Mouse (Mus musculus) brain, embryonic 18.5 days (tissue): ENCODE data around the gene Bub1b.
"Not testable (repeated sequence)": the region's sequence is repeated elsewhere in the genome, so short reads cannot be mapped to it uniquely, and the experiment has no call there.

Experiments
- DNase-seq: peaks from one replicate; pipeline ENCODE4 v3.0.0-alpha.2; 2012; ENCODE audit warnings: low read depth, low spot score

The Bub1b gene

DNA sequence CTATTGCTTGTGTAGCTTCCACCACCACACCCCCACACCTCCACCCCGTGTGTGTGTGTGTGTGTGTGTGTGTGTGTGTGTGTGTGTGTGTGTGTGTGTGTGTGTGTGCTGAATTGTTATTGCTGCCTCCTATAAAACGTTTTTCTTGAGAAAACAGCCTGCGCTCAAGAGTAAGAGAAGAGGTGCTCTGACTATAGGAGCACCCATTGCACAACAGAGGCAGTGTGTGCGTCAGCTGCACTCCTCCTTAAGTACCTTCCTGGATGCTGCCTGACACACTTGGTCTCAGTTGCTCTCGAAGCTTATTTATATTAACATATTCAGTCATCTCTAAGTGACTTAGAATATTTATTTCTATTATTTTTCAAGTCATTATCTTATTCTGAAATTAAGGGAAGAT, 20.0 kb downstream of the Bub1b start:
- no peak for DNase-seq

DNA sequence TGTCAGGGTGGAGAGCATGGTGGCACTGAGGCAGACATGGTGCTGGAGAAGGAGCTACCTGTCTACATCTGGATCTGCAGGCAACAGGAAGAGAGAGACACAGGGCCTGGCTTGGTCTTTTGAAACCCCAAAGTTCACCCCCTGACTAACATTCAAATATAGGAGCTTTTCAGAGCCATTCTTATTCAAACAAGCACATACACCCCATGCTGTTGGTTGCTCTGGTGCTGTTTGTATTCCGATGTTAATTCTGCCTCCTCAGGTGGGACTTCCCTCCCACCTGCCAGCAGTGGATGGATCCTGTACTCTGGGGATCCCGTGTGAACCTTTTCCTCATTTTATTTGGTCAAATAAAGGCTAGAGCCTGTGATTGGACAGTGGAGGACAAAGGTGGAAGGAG, 22.1 kb downstream of the Bub1b start:
- no peak for DNase-seq

DNA sequence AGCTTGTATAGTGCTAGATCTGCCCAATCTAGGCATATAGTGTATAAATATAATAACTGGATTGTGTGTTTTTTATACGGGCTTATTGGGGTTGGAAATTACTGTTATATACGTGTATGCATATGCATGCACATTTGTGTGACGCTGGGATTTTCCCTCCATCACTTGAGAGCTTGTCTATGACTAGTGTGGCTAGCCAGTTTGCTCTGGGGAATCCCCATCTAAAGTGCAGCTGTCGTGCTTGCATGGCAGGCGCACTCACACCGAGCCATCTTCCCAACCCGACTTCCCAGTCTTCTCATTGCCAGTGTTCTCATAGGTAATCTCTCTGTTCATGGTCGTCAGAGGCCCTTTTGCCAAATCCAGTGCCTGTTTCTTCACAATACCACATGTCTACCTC, 22.6 kb downstream of the Bub1b start:
- DNase-seq: no peak

DNA sequence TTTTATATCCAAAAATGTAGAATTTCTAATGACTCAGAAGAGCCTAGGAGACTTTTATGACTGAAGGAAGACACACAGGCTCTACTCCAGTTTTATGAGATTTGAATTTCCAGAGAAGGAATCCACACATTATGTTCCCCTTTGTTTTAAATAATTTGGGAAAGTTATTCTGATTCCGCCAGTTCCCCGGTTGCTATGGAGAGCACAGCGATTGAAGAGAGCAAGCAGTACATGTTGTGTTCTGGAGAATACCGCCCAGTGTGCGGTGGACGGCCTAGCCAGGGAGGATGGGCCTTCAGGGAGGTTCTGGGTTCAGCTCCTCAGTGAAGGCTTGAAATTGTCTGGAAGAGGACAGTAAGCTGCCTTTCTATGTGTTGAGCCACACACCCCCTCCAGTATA, 31.3 kb downstream of the Bub1b start:
- DNase-seq: no peak

DNA sequence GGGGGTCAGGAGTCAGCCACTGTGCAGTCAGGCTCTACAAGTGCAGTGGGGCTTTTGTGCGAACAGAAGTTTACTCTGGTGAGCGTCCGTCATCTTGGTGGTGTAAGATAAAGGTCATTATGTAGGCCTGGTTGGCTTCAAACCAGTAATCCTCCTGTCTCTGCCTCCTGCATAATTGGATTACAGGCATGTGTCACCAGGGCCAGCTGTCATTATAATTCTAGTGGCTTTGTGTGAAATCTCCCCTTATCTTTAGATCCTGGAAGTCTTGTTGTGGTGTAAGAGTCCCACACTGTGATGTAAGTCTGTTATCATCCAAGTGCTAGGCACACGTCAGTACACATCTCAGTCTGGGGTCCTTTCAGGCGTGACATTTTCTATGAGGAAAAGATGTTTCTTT, 35.4 kb downstream of the Bub1b start:
- DNase-seq: no peak

DNA sequence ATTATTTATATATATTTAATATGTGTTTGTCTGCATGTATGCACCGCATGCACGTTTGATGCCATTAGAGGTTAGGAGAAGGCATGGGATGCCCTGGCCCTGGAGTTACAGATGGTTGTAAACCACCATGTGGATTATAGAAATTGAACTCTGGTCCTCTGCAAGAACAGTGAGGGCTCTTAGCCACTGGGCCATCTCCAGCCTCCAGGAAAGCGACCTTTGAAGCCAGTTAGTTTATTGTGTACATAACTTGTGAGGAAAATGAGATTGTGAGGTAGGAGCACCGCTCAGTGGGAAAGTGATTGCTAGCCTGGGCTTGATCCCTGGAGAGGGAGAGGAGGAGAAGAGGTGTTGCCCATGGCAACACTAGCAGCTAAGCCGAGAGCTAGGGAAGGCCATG, 39.2 kb downstream of the Bub1b start:
- DNase-seq: no peak

DNA sequence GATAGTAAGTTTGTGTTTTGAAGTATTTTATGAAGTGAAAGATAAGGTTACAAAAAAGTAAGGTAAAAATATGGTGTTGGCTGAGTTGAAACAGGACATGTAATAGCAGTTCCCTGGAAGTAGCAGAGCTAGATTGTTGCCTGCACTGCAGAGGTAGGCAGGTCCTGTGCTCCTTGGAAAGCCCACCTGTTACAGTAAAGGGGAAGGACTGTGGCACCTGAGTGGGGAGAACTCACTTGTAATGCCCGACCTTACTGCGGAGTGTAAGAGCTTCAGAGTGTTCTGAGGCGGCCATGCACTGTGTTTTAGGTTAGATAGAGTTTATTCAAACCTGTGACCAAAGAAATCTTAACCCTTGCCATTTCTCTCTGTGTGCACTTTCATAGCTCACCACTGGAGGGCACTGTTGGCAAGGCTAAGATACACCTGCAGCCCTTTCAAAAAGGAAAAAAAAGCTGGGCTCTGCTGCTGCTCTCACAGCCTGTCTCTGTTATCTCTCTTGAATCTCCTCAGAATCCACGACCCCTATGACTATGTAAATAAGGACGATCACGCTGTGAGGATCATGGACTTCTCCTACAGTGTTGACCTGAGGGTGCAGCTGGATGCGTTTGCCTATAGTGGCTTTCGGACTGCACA, 40.0 kb downstream of the Bub1b start:
- DNase-seq: peak; percentile 45

DNA sequence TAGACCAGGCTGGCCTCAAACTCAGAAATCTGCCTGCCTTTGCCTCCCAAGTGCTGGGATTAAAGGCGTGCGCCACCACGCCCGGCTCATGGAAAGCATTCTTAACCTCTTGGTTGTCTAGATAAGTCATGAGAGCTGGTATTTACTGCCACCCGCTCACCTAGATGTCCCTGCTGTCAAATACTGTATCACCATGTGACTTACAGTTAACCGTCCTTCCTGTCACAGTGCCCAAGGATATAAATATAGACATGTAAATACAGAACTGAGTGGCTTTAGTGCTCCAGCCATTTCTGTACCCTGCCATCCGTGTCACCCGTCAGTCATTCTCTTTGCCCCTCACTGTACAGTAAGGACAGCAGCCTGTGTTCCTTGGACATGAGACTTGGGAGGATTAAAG, 40.7 kb downstream of the Bub1b start:
- DNase-seq: no peak

DNA sequence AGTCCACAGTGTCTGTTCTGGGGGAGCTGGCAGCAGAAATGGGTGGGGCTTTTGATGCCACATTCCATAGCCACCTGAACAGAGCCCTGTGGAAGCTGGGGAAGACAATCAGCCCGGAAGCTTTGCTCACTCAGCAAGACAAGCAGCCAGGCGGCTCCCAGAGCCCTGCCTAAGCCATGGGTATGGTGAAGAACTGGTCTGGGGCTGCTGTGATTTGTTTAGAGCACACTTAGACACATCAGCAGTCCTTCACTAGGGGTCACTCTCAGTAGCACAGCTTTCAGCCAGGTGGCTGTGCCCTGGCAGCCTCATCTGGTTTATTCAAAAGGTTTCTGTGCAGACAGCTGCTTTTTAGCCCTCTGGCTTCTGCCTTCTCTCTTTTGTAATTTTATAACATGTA, 43.1 kb downstream of the Bub1b start:
- DNase-seq: no peak

DNA sequence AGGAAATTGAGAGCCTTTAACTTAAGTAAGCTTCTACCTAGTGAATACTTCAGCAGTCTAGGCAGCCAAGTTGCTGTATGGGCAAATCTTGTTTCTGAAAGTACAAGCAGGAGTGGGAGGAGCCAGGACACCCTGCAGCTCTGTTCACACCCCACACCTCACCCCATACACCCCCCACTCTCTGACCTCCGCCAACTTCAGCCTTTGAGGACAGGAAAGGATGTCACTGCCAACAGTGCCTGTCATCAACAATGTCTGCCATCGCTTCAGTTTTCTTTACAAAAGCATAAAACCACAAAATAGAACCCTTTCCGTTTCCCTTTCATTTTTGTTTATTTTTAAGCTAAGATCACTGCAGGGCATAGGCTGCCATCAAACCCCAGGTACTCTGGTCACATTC, 44.4 kb downstream of the Bub1b start:
- DNase-seq: no peak

DNA sequence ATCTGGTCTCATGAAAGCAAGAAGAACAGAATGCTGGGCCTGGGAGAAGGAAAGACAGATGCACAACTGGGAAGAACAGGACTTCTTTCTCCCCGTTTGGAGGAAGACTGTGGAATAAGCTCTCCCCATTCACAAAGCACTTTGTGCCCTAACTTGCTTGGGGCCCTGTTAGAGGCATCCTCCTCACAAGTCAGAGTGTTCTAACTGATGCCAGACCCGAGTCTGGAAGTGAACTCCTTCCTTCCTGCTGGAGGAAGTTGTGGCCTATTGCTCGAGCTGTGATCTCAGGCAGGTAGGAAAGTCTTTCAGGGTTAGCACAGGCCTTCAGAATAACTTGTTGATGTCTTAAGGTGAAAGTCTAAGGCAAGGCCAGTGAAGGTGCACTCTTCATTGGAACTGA, 44.9 kb downstream of the Bub1b start:
- DNase-seq: no peak

DNA sequence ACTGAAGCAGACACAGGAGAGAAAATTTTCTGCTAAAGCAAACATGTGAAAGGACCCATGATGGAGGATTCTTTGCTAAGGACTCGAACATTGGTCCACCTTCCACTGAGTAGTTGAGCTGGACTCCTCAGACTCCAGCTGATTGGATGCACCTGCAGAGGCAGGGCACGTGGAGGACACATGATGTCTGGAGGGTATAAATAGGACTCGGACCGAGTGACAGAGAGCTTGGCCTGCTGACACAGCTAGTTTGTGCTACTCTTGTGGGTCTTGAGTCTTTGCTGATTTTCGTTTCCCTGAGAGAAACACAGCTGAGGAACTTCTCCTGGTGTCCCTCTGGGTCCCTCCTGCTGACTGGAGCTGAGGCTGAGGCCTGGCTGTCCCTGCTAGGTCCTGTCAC, 48.7 kb downstream of the Bub1b start:
- no peak for DNase-seq

DNA sequence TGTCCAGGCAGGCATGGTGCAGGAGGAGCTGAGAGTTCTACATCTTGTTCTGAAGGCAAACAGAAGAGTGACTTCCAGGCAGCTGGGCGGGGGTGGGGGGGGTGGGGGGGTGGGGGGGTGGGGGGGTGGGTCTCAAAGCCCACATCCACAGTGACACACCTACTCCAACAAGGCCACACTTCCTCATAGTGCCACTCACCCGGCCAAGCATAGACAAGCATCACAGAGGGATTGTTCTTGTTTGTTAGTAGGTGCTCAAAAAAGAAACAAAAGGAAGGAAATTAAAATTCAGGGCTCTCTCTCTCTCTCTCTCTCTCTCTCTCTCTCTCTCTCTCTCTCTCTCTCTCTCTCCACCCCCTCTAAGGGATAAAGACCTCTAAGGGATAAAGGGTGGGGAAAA, 52.7 kb downstream of the Bub1b start:
- DNase-seq: not testable (repeated sequence)

DNA sequence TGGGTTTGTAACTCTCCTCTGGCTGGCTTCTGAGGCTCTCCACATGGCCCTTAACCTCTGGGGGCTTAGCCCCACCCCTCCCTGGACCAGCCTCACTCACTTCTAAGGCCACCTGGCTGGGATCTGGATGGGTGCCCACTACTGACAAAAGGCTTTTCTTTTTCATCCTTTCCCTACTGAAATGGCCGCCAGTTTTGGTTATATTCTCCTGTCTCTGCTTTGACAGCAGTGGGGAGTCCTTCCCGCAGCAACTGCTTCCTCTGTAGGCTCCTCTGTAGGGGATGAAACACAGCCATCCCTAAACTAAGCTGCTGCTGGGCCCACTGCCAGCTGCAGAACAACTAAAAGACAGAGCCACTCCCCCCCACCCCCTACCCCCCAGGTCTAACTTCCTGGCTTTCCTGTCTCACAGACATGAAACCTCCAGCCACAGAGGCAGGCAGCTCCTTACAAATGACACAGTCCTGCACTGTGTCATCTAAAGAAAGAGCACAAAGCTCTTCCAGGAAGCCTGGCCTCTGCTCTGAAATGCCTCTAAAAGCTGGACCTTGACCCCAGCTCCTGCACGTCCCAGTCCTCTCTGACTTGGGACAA, 58.8 kb downstream of the Bub1b start:
- no peak for DNase-seq

DNA sequence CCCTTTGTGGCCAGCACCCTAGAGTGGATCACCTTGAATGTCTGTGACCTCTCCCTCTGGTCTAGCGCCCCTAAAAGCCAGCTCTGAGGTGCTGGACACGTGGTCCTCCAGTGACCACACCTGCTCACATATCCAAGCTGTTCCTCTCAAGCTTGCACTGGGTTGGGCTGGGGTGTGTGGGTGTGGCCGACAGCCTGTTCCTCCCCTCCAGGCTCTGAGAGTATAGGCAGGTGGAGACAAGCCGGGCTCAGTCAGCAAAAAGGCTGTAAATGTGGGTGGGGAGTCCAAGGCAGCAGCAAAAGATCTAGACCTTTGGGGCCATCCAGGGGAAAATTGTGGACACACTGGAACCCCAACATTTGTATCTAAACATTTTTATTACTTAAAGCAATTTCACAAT, 60.4 kb downstream of the Bub1b start:
- no peak for DNase-seq

DNA sequence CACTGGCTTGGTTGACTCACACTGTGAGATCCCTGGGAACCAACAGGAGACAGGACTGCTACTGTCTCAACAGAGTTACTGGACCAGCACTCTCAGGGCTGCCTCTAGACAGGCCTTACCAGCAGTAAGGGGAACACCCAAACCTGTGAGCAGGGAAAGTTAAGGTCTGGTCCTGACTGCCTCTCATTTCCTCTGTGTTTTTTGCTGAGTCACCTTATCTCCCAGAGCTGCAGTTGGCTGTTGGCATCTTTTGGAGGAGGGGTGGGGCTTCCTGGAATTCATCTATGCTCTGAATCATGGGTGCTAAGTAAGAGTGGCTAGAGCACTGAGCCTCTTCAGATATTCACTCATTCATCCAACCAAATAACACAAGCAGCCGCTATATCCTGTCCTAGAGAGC, 61.1 kb downstream of the Bub1b start:
- no peak for DNase-seq

DNA sequence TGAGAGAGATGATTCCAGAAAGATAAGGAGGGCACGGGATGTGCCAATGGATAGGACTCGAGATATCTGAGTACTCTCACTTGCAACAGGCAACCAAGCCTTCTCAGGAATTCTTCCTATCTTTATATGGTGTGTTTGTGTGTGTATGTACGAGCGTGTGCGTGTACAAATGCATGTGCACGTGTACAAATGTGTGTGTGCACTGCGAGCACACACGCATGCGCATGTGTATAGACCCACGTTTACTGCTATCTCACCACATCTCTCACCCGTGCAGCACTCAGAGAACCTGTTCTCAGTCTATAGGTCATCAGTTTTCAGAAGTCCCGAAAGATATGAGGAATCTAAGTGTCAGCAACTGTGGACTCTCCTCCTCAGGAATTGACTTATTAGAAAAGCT, 61.5 kb downstream of the Bub1b start:
- DNase-seq: no peak

DNA sequence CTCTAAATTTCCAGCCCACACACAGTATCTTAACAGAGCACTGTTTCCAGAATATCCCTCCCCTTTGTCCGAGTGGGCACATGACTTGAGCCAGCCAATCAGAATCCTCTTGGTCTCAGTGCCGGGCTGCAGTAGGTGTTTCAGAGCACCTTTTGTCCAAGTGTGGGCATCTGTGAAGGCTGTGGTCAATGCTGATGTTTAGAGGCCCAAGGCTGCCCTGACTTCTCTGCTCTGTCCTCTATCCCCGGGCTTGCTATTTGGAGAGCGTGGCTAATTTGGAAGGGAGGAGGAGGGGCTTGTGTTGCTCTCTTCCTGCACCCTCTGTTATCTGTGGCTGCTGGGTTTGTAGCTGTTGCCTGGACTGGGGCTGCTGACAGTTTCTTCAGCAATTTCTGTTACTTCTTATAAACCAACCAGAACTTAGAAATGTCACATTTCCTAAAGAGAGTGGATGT, 62.0 kb downstream of the Bub1b start:
- no peak for DNase-seq

DNA sequence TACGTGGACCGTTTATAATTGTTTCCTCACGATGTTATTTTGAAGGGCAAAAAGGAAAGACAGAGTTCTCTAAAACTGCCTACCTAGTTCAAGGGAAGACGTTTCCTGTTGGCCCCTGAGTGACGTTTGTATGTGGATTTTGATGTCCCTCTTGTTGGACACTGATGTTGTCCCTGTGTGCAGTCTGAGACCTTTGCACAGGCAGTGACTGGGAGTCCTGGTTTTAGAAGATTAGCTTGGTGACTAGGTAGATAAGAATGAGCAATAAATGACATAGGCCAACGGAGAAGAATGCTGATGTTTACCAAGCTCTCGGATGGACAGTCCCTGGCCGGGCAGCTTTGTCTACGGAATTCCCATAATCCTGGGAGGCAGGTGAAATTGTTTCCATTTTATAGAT, 63.9 kb downstream of the Bub1b start:
- no peak for DNase-seq

DNA sequence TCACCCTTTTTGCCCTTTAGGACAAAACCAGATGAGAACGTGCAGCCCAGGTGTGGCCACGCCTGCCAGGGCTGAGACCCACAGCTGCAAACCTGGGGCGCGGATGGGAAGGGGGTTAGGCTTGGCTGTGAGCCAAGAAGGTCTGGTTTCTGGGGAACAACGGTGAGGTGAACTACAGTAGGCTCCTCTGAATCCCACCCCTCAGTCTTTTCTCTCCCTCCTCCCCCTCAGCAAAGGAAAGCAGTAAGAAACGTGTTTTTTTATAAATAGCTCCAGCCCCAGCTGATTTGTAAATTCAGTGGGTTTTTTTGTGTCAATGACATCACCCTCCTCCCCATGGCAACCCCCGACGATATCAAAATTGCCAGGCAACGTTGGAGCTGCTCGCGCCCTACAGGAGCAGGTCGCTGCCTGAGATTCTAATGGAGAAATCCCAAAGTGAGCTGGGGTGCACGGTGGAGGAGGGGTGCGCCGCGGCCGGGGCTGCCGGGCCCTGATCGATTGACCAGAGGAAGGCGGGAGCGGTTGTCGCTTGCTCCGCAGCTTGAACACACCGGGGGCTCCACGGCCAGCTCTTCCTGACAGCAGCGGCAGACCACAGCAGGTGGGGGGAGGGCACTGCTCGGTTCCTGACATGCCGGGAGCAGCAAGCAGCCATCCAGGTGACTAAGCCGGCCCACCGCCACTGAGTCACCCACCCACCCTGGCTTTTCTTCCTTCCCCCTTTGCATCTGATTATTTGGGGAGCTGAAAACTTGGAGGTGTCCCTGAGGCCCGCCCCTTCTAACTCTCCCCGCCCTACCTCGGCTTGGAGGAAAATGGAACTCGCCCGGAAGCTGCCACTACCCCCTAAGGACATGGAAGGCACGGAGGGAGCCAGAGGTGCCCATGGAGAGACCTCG, 65.1 kb downstream of the Bub1b start, which contains the start of gene Pak6:
TSS of gene Pak6 (plus strand) at position 402 of the 902 bp plus-strand sequence.
- DNase-seq: no peak

DNA sequence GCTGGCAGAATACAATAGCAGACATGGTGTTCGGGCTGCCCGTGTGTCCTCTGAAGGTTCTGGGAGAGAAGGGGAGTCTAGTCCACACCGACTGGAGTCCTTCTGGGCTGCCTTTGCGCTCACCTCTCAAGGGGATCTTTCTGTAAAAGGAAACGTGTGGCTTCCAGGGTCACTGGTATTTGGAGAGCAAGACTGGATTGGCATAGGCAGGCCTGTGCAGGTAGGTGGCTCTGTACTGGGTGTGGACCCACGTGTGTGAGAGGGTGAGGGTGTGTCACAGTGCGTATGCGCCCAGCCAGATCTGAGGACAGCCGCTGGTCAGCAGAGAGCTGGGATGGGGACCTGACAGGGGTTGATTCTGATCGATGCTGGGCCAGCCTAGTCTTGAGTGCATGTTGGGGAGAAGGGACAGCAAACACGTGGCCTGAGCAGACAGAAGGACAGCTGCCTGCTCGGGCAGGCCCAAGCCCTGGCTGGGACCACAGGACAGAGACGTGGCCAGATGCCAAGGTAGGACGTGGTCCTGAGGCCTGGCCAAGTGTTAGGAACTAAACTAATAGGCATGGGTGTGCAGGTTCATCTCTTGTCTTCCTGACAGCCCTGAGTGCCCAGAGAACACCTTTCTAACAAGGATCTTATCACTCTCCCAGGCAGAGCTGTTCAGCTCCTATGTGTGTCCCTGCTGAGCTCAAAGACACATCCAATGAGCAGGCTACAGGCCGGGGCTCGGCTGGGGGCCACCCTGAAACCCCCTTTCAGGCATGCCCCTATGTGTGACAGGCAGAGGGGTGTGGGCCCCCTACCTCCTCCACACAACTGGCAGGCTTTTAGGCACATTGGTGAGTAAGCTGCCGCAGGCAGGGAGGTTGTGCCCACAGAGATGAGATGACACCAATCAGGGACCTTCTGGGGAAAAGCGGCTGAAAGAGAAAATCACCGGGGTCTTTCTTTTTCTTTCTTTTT, 66.1 kb downstream of the Bub1b start:
- DNase-seq: no peak
